Mouse (Mus musculus) small intestine, adult 2 months (tissue): ENCODE measurements around the gene Capn9.

Experiments
- CTCF ChIP-seq: fragments of 200-500 bp; IDR thresholded peaks from 2 replicates; pipeline ENCODE4 v1.5.1; 2012; ENCODE audit warnings: low read depth, mild to moderate bottlenecking, control low read depth, inconsistent platforms, low read length, moderate library complexity, mixed read lengths; ENCODE audit not compliant: insufficient replicate concordance, insufficient read length; ENCODE audit errors: extremely low read depth
- POLR2A ChIP-seq: fragments of 200-500 bp; IDR thresholded peaks from 2 replicates; pipeline ENCODE4 v1.6.1; 2012; ENCODE audit warnings: low read depth, mild to moderate bottlenecking, control low read depth, inconsistent platforms, low read length, moderate library complexity

- TF ChIP-seq CTCF (no peak), POLR2A (no peak)
These were observed 85.9 kb downstream of the Capn9 start for GRCm38 (mm10) chr8:124661781-124662180.
